Mouse (Mus musculus) bone marrow, adult 2 months (tissue): ENCODE measurements around the gene Sobp. TPM values are rescaled to one million over a fixed set of nuclear protein-coding genes. Genes with fewer than 3 reads are reported as not detected.

Experiments
- H3K27ac ChIP-seq: fragments of 200-500 bp; 2 replicates; pipeline ENCODE4 v1.5.1; 2012; ENCODE audit warnings: low read depth, mild to moderate bottlenecking, control low read depth, inconsistent platforms, low read length; ENCODE audit not compliant: control insufficient read depth, poor library complexity, insufficient read depth
- H3K4me1 ChIP-seq: fragments of 200-500 bp; 2 replicates; pipeline ENCODE4 v1.6.1; 2011; ENCODE audit warnings: low read length; ENCODE audit not compliant: control insufficient read depth, insufficient read depth
- H3K4me3 ChIP-seq: fragments of 200-500 bp; replicated peaks from 2 replicates; pipeline ENCODE3; 2011; ENCODE audit warnings: mild to moderate bottlenecking, low read depth, low read length, control low read depth; ENCODE audit not compliant: control insufficient read depth
- CTCF ChIP-seq: fragments of 200-500 bp; IDR thresholded peaks from 2 replicates; pipeline ENCODE4 v1.5.1; 2011; ENCODE audit warnings: low read length, control low read depth; ENCODE audit not compliant: control insufficient read depth, insufficient read depth
- POLR2A ChIP-seq: fragments of 200-500 bp; IDR thresholded peaks from 2 replicates; pipeline ENCODE4 v1.6.1; 2011; ENCODE audit warnings: low read depth, mild to moderate bottlenecking, control low read depth, low read length, borderline replicate concordance; ENCODE audit not compliant: control insufficient read depth
- WGBS: fragments of 180-500 bp; shearing (Covaris S2); methylation state at CpG from one replicate; pipeline ENCODE4 v1.1.7; 2018; 5-methylcytosine and 5-hydroxymethylcytosine counted together
- polyA plus RNA-seq: library from polyadenylated mRNA; stranded (reverse); fragments of >200 nt; gene quantifications from 2 replicates; pipeline ENCODE4 v1.2.4, GENCODE M21; 2011; ENCODE audit warnings: low replicate concordance; ENCODE audit not compliant: missing spikeins, insufficient read depth, insufficient read length

Gene Sobp
- polyA plus RNA-seq, 1 experiment, result not detected

DNA sequence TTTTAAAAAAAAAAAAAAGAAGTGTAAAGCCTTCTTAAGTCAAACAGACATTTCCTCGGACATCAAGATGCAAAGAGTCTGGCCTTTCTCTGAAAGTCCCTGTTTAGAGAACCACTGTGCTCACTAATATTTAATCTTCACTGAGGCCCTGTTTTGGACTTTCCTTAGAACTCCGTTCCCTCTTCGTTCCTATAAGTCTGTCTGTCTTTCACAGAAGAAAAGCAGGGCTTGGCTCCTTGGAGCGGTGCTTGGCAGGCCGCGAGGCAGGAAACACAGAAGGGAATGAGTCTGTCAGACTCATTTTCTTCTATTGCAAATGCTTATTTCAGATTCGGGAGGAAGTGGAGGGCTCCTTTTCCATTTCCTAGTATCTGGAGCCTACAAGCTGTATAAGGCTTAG, 5.5 kb downstream of the Sobp start:
- WGBS, result 76% methylated on average over 7 of the region's 7 CpGs
- H3K4me1 ChIP-seq, result no peaks in the 10 kb centered on the region

DNA sequence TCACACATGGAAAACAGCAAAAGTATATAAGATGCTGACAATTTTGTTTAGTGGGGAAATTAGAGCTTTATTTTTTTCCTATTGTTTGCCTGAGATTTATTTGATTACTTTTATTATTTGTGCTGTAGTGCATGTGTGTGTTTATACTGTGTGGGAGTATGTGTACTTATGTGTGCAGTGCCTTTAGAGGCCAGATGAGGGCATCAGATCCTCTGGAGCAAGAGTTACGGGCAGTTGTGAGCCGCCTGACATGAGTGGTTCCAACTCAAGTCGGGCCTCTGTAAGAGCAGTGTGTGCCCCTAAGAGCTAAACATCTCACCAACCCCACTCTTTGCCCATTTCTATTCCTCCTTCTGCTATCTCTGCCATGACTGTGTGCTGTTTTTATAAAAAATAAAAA, 7.5 kb downstream of the Sobp start:
- no peak overlapping the region for H3K4me3 ChIP-seq
- 89% methylated on average over 3 of the region's 3 CpGs for WGBS
- H3K27ac ChIP-seq, result no peak overlapping the region
- no peak for TF ChIP-seq CTCF
- no peak for TF ChIP-seq POLR2A
- H3K4me1 ChIP-seq, result no peaks in the 10 kb centered on the region

More for the DNA sequence above, 5.5 kb downstream of the Sobp start:
- no peak for TF ChIP-seq POLR2A
- TF ChIP-seq CTCF, result no peak
- H3K27ac ChIP-seq, result no peak overlapping the region
- no peak overlapping the region for H3K4me3 ChIP-seq

DNA sequence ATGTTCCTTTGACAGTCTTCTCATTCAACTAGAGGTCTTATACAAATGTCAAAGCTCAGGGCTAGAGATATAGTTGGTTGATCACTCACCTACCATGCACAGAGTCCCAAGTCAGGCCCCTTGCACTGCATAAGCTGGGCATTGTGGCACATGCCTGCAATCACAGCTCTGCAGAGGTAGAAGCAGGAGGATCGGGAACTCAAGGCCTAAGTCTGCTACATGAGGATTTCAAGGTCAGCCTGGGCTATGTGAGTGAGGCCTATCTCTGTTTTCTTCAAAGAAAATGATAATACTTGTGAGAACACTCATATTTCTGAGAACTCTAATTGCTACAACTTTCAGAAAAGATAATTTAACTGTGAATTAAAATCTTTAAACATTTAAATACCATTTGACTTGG, 8.2 kb downstream of the Sobp start:
- Histone ChIP-seq H3K4me3 (no peak overlapping the region), H3K4me1 (no peaks in the 10 kb centered on the region), H3K27ac (no peak overlapping the region)
- TF ChIP-seq POLR2A (no peak), CTCF (no peak)
- 74% methylated on average over 1 of the region's 1 CpGs for WGBS

DNA sequence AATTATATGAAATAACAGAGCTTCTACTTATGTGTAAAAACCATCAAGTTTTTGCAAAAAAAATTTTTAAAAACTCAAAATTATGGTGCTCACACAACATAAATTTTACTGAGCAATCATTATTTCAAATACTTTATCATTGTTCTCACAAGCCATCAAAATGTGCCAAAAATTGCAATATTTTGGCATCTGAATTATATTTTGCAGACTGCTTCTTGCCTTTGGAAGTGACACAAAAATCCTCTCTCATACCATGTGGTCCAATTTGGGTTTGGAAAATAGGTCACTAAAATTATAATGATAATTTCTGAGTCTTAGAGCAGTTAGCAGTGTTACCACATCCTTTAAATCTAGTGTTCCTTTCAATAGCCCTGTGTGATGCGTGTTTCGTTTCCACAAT, 9.9 kb downstream of the Sobp start:
- Histone ChIP-seq H3K4me3 (no peak overlapping the region), H3K27ac (no peak overlapping the region), H3K4me1 (no peaks in the 10 kb centered on the region)
- WGBS, result 84% methylated on average over 2 of the region's 2 CpGs
- TF ChIP-seq CTCF (no peak), POLR2A (no peak)

DNA sequence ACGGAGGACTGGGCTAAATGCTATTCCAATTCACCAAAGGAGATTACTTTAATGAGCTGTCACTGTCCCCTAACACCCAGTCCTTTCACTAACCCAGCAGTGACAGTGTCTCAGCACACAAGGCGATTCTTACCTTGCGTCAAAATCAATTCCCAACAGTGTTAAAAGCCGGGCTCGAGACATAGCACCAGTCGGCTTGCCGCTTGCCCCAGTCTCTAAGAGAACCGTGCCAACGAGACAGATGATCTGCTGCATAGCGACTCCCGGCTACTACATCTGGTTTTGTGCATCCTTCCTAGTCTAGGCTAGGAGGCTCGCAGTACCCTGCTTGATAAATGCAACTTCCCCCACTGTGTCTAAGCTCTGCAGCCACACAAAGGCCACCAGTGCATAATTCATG, 12.0 kb downstream of the Sobp start:
- no peak for TF ChIP-seq POLR2A
- TF ChIP-seq CTCF, result no peak
- H3K4me1 ChIP-seq, result no peaks in the 10 kb centered on the region
- H3K27ac ChIP-seq, result no peak overlapping the region
- WGBS, result 88% methylated on average over 12 of the region's 12 CpGs
- no peak overlapping the region for H3K4me3 ChIP-seq

DNA sequence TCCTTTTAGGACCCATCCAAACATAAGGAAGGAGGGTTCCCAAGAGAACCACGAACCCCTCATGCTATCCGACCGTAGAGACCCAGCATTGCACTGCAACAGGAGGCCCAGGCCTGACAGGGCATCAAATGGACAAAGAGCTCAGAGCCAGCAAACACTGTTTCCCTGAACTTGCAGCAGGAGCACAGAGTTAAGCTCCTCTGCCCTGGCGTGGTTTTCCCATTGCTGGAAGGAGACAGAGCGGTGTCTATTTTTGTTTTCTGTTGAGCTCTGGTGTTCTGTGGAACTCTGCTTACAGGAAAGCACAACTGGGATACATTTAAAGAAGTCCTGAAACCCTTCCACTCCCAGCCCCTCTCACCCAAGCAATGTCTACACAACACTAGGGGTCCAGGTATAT, 15.0 kb downstream of the Sobp start:
- TF ChIP-seq POLR2A (no peak), CTCF (no peak)
- H3K27ac ChIP-seq, result no peak overlapping the region
- H3K4me1 ChIP-seq, result no peaks in the 10 kb centered on the region
- H3K4me3 ChIP-seq, result no peak overlapping the region
- 83% methylated on average over 5 of the region's 5 CpGs for WGBS

DNA sequence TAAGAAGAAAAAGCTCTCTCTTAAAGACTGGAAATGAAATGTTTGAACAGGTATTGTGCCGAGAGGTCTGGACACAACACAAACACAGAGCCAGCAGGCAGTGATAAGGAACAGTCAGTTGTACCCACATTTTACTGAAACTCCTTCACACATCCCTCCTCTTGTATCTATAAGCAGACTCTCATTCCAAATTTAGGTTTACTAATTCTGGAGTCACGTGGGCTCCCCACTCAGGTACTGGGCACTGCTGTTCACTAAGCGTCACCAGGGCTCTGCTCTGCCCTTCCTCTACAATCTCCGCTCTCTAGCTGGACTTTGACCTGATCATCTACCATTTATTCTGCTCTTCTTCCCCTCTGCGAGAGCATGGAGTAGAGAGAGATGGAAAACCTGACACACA, 15.4 kb downstream of the Sobp start:
- no peaks in the 10 kb centered on the region for H3K4me1 ChIP-seq
- no peak for TF ChIP-seq POLR2A
- no peak overlapping the region for H3K4me3 ChIP-seq
- no peak overlapping the region for H3K27ac ChIP-seq
- 79% methylated on average over 5 of the region's 5 CpGs for WGBS

DNA sequence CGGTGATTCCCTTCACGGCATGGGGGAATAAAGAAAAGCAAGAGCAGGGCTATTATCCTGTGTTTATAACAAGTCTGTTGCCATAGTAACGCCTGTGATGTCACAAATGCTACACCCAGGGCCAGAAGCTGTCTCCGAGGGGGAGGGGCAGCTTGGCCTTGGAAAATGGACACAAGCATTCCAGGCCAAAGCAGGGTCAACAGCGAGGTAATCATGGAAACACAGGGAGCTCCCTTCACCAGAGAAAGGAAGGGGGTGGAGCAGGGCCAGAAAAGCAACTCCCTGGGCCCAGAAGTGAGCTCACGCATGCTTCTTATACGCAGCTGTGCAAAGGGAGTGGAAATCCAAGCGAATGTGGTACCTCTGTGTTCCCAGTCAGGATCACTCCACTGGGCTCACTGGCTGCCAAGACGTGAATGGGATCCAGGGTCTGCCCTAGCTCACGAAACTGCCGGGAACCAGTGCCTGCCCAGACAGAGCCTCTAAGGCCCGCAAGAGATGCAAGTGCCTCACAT, 19.2 kb downstream of the Sobp start:
- Histone ChIP-seq H3K4me3 (no peak overlapping the region), H3K4me1 (no peaks in the 10 kb centered on the region), H3K27ac (no peak overlapping the region)
- TF ChIP-seq POLR2A, result no peak
- no peak for TF ChIP-seq CTCF
- 68% methylated on average over 12 of the region's 12 CpGs for WGBS

DNA sequence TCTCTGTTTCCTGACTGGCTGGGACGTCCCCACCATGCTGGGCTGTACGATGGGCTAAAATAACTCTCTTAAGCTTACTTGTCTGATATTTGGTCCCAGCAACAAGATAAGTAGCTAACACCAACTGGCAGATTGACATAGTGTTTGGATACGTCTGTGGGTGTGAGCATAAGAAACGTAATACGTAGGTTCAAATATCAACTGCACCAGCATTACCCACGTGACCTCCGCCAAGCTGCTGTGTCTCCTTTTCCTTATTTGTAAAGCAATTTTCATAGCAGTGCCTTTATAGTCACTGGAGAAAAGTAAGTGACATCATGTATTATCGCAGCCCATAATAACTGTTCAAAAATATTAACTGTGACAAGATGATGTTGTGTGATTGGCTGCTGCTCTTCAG, 21.7 kb downstream of the Sobp start:
- H3K27ac ChIP-seq, result no peak overlapping the region
- no peak overlapping the region for H3K4me3 ChIP-seq
- no peaks in the 10 kb centered on the region for H3K4me1 ChIP-seq
- WGBS, result 89% methylated on average over 8 of the region's 8 CpGs
- TF ChIP-seq CTCF (no peak), POLR2A (no peak)
